Mouse (Mus musculus) layer of hippocampus, adult 18-20 months (tissue): ENCODE results near the gene Lrrc41. TPM values are rescaled to one million over a fixed set of nuclear protein-coding genes. Genes with fewer than 3 reads are reported as not detected.

Source experiments
- DNase-seq, 2 experiments: peaks; one replicate each; pipeline ENCODE4 v3.0.0; 2022; ENCODE audit warnings: low spot score in 2 of 2
- total RNA-seq, 2 experiments: library from RNA; stranded (reverse); gene quantifications; 2 replicates each; pipeline ENCODE4 v1.2.3; 2021

Gene Lrrc41
- total RNA-seq, 2 experiments from 2014 or later: 46.2 to 50.1 TPM

- no peak for DNase-seq
These were observed 68.3 kb downstream of the Lrrc41 start for GRCm38 (mm10) chr4:116143317-116143811.

GRCm38 (mm10) chr4:116143891-116144717 lies 69.0 kb downstream of the Lrrc41 start:
- peak; percentile 64 to 78 for DNase-seq

Other genes with a start within 250 kb of the Lrrc41 start
- 1 to 10 TPM; 4.0 to 6.5 TPM for gene Mob3c, start 247.2 kb upstream of the Lrrc41 start, total RNA-seq
- 10 to 100 TPM; 40.4 to 45.2 TPM for gene Mknk1, start 236.1 kb upstream of the Lrrc41 start, total RNA-seq
- gene Kncn, start 190.9 kb upstream of the Lrrc41 start, total RNA-seq: under 1 TPM in 1 of 2 experiments, not detected in 1; 0.30 TPM
- gene 6430628N08Rik, start 184.6 kb upstream of the Lrrc41 start, total RNA-seq: under 1 TPM in 1 of 2 experiments, not detected in 1; 0.20 TPM
- not detected for gene Dmbx1, start 135.3 kb upstream of the Lrrc41 start, total RNA-seq
- 100 to 1,000 TPM; 136 to 145 TPM for gene Faah, start 57.3 kb upstream of the Lrrc41 start, total RNA-seq
- 1 to 10 TPM; 9.6 TPM for gene Nsun4, start 21.4 kb upstream of the Lrrc41 start, total RNA-seq
- 100 to 1,000 TPM; 395 to 403 TPM for gene Uqcrh, start 198 bp upstream of the Lrrc41 start, total RNA-seq
- under 1 TPM; 0.33 to 0.35 TPM for gene Rad54l, start 48.4 kb downstream of the Lrrc41 start, total RNA-seq
- 10 to 100 TPM; 67.5 to 68.1 TPM for gene Pomgnt1, start 48.6 kb downstream of the Lrrc41 start, total RNA-seq
- gene Lurap1, start 76.1 kb downstream of the Lrrc41 start, total RNA-seq: 10 to 100 TPM; 22.9 to 24.6 TPM
- gene Tspan1, start 92.3 kb downstream of the Lrrc41 start, total RNA-seq: not detected
- not detected for gene 1700042G07Rik, start 98.1 kb downstream of the Lrrc41 start, total RNA-seq
- 1 to 10 TPM; 1.5 to 3.6 TPM for gene Gm49337, start 98.1 kb downstream of the Lrrc41 start, total RNA-seq
- 10 to 100 TPM; 31.3 to 34.3 TPM for gene Pik3r3, start 146.3 kb downstream of the Lrrc41 start, total RNA-seq